Mouse (Mus musculus) neutrophil, adult 5-6 weeks (primary cell): ENCODE data around the gene Mast1. TPM values are rescaled to one million over a fixed set of nuclear protein-coding genes. Genes with fewer than 3 reads are reported as not detected.
"Not testable (repeated sequence)": the region's sequence is repeated elsewhere in the genome, so short reads cannot be mapped to it uniquely, and the experiment has no call there.

Experiments
- ATAC-seq: fragments of 151-379, 151-347 bp; 2 replicates; pipeline ENCODE4 v1.8.0; 2017; ENCODE audit warnings: mild to moderate bottlenecking, moderate TSS enrichment; ENCODE audit not compliant: insufficient number of reproducible peaks, poor library complexity, low FRiP score, severe bottlenecking; ENCODE audit errors: extremely low read depth
- total RNA-seq: library from RNA; stranded (forward); fragments of 200-1000 nt; gene quantifications from 2 replicates; pipeline ENCODE4 v1.2.3, GENCODE M21; 2017

Gene Mast1
- total RNA-seq, 1 experiment from 2014 or later, result 0.23 TPM

- ATAC-seq, result peak; percentile 25; the same call in 1 of the 2 replicates
Measured at GRCm38 (mm10) chr8:84913960-84914359, 23.2 kb downstream of the Mast1 start.

GRCm38 (mm10) chr8:84913502-84913900 lies 23.7 kb downstream of the Mast1 start:
- ATAC-seq, result no peak

GRCm38 (mm10) chr8:84912895-84913501 lies 24.2 kb downstream of the Mast1 start:
- ATAC-seq, result peak; percentile 62

- no peak for ATAC-seq
Measured at GRCm38 (mm10) chr8:84912391-84912790, 24.8 kb downstream of the Mast1 start.

GRCm38 (mm10) chr8:84911854-84912253 lies 25.3 kb downstream of the Mast1 start:
- no peak for ATAC-seq

- ATAC-seq, result no peak
Measured at GRCm38 (mm10) chr8:84910551-84910950, 26.6 kb downstream of the Mast1 start.

GRCm38 (mm10) chr8:84909949-84910348 lies 27.2 kb downstream of the Mast1 start:
- ATAC-seq, result no peak

GRCm38 (mm10) chr8:84909162-84909767 lies 27.9 kb downstream of the Mast1 start:
- no peak for ATAC-seq

- peak; percentile 82 for ATAC-seq
Measured at GRCm38 (mm10) chr8:84908421-84909161, 28.6 kb downstream of the Mast1 start, which contains the start of gene Dnase2a. TSS of gene Dnase2a (plus strand) at chr8:84908560.

- not testable (repeated sequence) for ATAC-seq
Measured at GRCm38 (mm10) chr8:84907979-84908378, 29.2 kb downstream of the Mast1 start.

- ATAC-seq, result no peak
Measured at GRCm38 (mm10) chr8:84907493-84907892, 29.7 kb downstream of the Mast1 start.

- ATAC-seq, result no peak
Measured at GRCm38 (mm10) chr8:84907037-84907436, 30.1 kb downstream of the Mast1 start.

- no peak for ATAC-seq
Measured at GRCm38 (mm10) chr8:84904351-84904750, 32.8 kb downstream of the Mast1 start.

GRCm38 (mm10) chr8:84902920-84903661 lies 34.1 kb downstream of the Mast1 start:
- peak; percentile 77 for ATAC-seq

- no peak for ATAC-seq
Measured at GRCm38 (mm10) chr8:84902367-84902919, 34.7 kb downstream of the Mast1 start.

GRCm38 (mm10) chr8:84901752-84902151 lies 35.4 kb downstream of the Mast1 start, which contains the start of gene Klf1:
TSS of gene Klf1 (plus strand) at chr8:84901928.
- no peak for ATAC-seq

- no peak for ATAC-seq
Measured at GRCm38 (mm10) chr8:84901071-84901470, 36.1 kb downstream of the Mast1 start.

- ATAC-seq, result no peak
Measured at GRCm38 (mm10) chr8:84895963-84896362, 41.2 kb downstream of the Mast1 start.

- peak; percentile 94 for ATAC-seq
Measured at GRCm38 (mm10) chr8:84893709-84894134, 43.4 kb downstream of the Mast1 start, which contains the start of gene Gcdh. TSS of gene Gcdh (minus strand) at chr8:84893921.
